Mouse (Mus musculus) embryonic fibroblast, embryonic 13.5 days (primary cell): Measurements from ENCODE around the gene Tmcc1.

Experiments
- CTCF ChIP-seq: IDR thresholded peaks from 2 replicates; pipeline ENCODE4 v1.5.1; 2011; ENCODE audit warnings: mild to moderate bottlenecking, control low read depth, low read length, moderate library complexity, borderline replicate concordance; ENCODE audit not compliant: insufficient read depth
- POLR2A ChIP-seq: IDR thresholded peaks from 2 replicates; pipeline ENCODE4 v1.6.1; 2011; ENCODE audit warnings: low read depth, mild to moderate bottlenecking, control low read depth, low read length, moderate library complexity

GRCm38 (mm10) chr6:116072746-116073261, 120.5 kb downstream of the Tmcc1 start:
- TF ChIP-seq POLR2A (no peak), CTCF (no peak)
